Mouse (Mus musculus) cortical plate, adult 2 months (tissue): ENCODE data around the gene Mosmo.

ENCODE experiments used
- CTCF ChIP-seq: fragments of 200-500 bp; IDR thresholded peaks from 2 replicates; pipeline ENCODE4 v1.5.1; 2011; ENCODE audit warnings: mild to moderate bottlenecking, control low read depth, low read length; ENCODE audit not compliant: insufficient read depth; ENCODE audit errors: extremely low read depth
- POLR2A ChIP-seq: fragments of 200-500 bp; IDR thresholded peaks from 2 replicates; pipeline ENCODE4 v1.6.1; 2011; ENCODE audit warnings: mild to moderate bottlenecking, low read length, control low read depth; ENCODE audit not compliant: insufficient read depth; ENCODE audit errors: extremely low read depth

GRCm38 (mm10) chr7:120778012-120778411 is 100.6 kb downstream of the Mosmo start:
- TF ChIP-seq CTCF (no peak), POLR2A (no peak)
